Mouse (Mus musculus) MEL (cell line): ENCODE measurements around the gene Synj1.

Experiments used
- CHD2 ChIP-seq: IDR thresholded peaks from 2 replicates; pipeline ENCODE4 v1.6.1; 2011; ENCODE audit warnings: low read length, improper control_type of control experiment
- CTCF ChIP-seq, 3 experiments: IDR thresholded peaks in 2 of 3; conservative IDR thresholded peaks in 1 of 3; 2 replicates each; pipeline ENCODE4 v1.5.1; 2011 to 2012; ENCODE audit warnings: low read length in 3 of 3, low read depth in 2 of 3, mild to moderate bottlenecking in 2 of 3, improper control_type of control experiment in 1 of 3, inconsistent platforms in 1 of 3, mixed read lengths in 1 of 3, moderate library complexity in 1 of 3; ENCODE audit not compliant: control insufficient read depth in 1 of 3, insufficient read depth in 1 of 3, poor library complexity in 1 of 3, severe bottlenecking in 1 of 3
- RCOR1 ChIP-seq: IDR thresholded peaks from 2 replicates; pipeline ENCODE4 v1.6.1; 2012; ENCODE audit warnings: low read depth, mild to moderate bottlenecking, inconsistent platforms, low read length, improper control_type of control experiment
- USF1 ChIP-seq: IDR thresholded peaks from 2 replicates; pipeline ENCODE4 v1.6.1; 2014; ENCODE audit warnings: low read depth, mild to moderate bottlenecking, inconsistent platforms, low read length, improper control_type of control experiment, moderate library complexity

- TF ChIP-seq RCOR1: no peak
- no peak for TF ChIP-seq CTCF (IDR thresholded peaks at IDR 0.05 in 2 of 3, conservative IDR thresholded peaks at IDR 0.05 in 1 of 3; ENCODE audit: control insufficient read depth in 1 of 3, insufficient read depth in 1 of 3, low read depth in 2 of 3, low read length in 3 of 3, poor library complexity in 1 of 3, severe bottlenecking in 1 of 3)
- no peak for TF ChIP-seq CHD2
- TF ChIP-seq USF1: no peak
These were observed 89.5 kb downstream of the Synj1 start for GRCm38 (mm10) chr16:90921471-90922159.
